Mouse (Mus musculus) olfactory bulb, adult 2 months (tissue): Measurements from ENCODE around the gene Eif3d. TPM values are rescaled to one million over a fixed set of nuclear protein-coding genes. Genes with fewer than 3 reads are reported as not detected.

Source experiments
- H3K27ac ChIP-seq: fragments of 200-500 bp; 2 replicates; pipeline ENCODE4 v1.5.1; 2012; ENCODE audit warnings: low read depth, low read length; ENCODE audit not compliant: insufficient read depth
- H3K4me1 ChIP-seq: fragments of 200-500 bp; 2 replicates; pipeline ENCODE4 v1.6.1; 2012; ENCODE audit warnings: low read length; ENCODE audit not compliant: control insufficient read depth, insufficient read depth
- H3K4me3 ChIP-seq: fragments of 200-500 bp; 2 replicates; pipeline ENCODE4 v1.5.1; 2012; ENCODE audit warnings: mild to moderate bottlenecking, low read depth, low read length, moderate library complexity; ENCODE audit not compliant: insufficient read depth
- CTCF ChIP-seq: fragments of 200-500 bp; IDR thresholded peaks from 2 replicates; pipeline ENCODE4 v1.5.1; 2012; ENCODE audit warnings: low read depth, mild to moderate bottlenecking, low read length, moderate library complexity; ENCODE audit not compliant: insufficient read depth
- POLR2A ChIP-seq: fragments of 200-500 bp; IDR thresholded peaks from 2 replicates; pipeline ENCODE4 v1.6.1; 2012; ENCODE audit warnings: mild to moderate bottlenecking, low read depth, low read length, moderate library complexity; ENCODE audit not compliant: insufficient read depth
- WGBS: fragments of 180-500 bp; shearing (Covaris S2); methylation state at CpG from one replicate; pipeline ENCODE4 v1.1.7; 2018; 5-methylcytosine and 5-hydroxymethylcytosine counted together
- polyA plus RNA-seq: library from polyadenylated mRNA; stranded (reverse); fragments of >200 nt; gene quantifications from 2 replicates; pipeline ENCODE4 v1.2.4, GENCODE M21; 2012; ENCODE audit warnings: low replicate concordance; ENCODE audit not compliant: missing spikeins, insufficient read depth, insufficient read length

Gene Eif3d
- polyA plus RNA-seq, 1 experiment, result not detected

DNA sequence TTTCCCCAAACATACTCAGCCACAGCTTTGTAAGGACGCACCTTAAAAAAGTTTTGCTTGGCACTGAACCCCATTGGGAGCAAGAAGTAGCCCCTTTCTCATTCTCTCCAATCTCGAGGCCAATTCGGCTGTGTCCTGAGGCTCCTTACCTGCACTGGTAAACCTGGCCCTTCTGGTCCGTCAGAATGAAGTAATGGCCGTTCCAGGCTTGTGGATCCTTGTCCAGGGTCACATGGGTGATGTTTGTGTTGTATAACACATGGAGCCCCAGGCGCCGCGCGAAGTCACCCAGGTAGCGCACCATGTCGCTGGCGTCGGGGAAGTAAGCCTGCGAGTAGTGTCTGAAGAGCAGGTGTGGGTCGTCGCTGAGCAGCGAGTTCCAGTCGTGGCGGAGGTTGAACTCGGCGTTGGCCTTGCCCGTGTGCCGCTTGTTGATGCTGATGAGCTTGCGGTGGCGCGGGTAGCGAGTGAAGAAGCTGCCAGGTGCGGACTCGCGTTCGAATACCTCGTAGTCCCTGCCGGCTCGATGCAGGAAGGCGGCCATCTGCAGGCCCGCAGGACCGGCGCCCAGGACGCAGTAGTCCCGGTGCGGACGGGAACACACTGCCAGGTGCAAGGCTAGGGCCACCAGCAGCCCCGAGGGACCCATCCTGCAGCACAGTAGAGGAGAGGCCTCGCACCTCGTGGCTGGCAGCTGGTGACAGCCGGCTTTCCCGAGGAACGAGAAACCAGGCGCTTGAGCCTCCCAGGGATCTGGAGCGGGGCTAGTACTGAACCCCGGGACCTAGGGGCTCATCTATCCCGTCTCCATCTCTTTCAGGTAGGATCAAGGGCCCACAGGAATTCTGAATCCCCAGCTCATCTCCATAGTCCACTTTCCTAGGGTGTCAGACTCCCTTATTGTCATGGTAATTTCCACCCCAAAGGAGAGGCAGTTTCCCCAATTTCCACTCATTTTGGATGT is 14.9 kb downstream of the Eif3d start:
- TF ChIP-seq POLR2A (no peak), CTCF (no peak)
- Histone ChIP-seq H3K27ac (no peak overlapping the region), H3K4me1 (peaks cover 8% of the 10 kb centered on the region), H3K4me3 (peak overlapping the region; percentile 59)
- 11% methylated on average over 52 of the region's 52 CpGs for WGBS

DNA sequence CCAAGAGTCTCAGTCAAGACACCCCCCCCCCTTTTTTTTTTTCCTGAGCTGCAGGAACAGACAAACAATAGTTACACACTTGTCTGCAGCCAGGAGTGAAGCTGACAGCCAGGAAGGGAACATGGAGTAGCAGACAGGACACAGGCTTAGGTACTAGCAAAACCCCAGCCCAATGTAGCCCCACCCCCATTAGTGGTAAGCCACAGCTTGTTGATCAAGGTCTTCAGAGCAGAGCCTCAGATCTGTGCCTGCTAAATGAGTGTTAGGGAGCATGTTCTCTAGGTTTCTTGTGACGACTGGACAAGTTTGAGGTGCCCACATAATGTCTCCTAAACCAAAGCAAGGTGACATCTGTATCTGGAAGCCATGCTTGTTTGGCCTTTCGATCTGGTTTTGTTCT is 16.3 kb downstream of the Eif3d start:
- Histone ChIP-seq H3K27ac (no peak overlapping the region), H3K4me1 (peaks cover 8% of the 10 kb centered on the region), H3K4me3 (no peak overlapping the region)
- TF ChIP-seq POLR2A, result no peak
- TF ChIP-seq CTCF, result no peak
- WGBS, result 88% methylated on average over 2 of the region's 2 CpGs

GRCm38 (mm10) chr15:77952921-77953320 is 17.7 kb downstream of the Eif3d start:
- 89% methylated on average over 3 of the region's 3 CpGs for WGBS
- Histone ChIP-seq H3K4me3 (no peak overlapping the region), H3K4me1 (peaks cover 8% of the 10 kb centered on the region), H3K27ac (no peak overlapping the region)
- TF ChIP-seq POLR2A, result no peak
- no peak for TF ChIP-seq CTCF

DNA sequence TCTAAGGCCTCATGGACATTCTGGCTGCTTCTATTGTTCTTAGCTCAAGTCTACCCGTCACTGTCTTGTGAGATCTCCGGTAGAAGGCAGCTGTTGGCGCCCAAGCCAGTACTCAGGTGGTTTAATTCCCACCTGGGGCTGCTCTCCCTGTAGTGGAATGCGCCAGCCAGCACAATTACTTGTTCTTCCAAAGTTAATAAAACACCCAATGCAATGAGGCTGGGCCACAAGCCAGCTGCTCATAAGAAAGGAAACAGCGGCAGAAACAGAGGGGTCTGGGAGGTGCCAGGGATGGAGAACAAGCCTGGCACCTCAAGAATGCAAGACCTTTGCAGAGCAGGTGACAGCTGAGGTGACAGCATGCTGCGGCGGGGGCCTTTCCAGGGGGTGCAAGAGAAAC is 21.6 kb downstream of the Eif3d start:
- TF ChIP-seq POLR2A (no peak), CTCF (no peak)
- 81% methylated on average over 7 of the region's 7 CpGs for WGBS
- H3K4me1 ChIP-seq, result no peaks in the 10 kb centered on the region
- H3K4me3 ChIP-seq, result no peak overlapping the region
- no peak overlapping the region for H3K27ac ChIP-seq

- Histone ChIP-seq H3K4me3 (no peak overlapping the region), H3K27ac (no peak overlapping the region), H3K4me1 (0 out of 2 replicates have a peak, but pooled peaks cover 2% of the 10 kb centered on the region)
- WGBS, result 90% methylated on average over 4 of the region's 4 CpGs
- TF ChIP-seq CTCF (no peak), POLR2A (no peak)
Observed at GRCm38 (mm10) chr15:77945711-77946110, 24.9 kb downstream of the Eif3d start.

DNA sequence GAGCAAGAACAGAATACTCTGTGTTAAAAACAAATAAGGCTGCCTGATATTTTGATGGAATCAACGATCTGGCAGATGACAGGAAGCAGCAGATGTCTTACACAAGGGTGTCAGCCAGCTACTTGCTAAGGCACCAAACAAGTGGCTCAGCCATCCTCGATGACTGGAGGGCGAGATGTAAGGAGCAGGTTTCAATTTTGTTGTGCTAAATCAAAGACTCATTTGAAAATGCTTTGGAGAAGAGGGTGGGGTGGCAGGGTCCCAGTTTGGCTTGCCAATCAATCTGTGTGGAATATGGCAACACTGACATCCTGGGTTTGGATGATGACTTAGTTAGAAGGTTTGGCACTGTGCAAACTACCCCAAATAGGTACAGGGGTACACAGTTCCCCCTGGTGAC is 29.1 kb downstream of the Eif3d start:
- 89% methylated on average over 3 of the region's 3 CpGs for WGBS
- Histone ChIP-seq H3K27ac (no peak overlapping the region), H3K4me1 (0 out of 2 replicates have a peak, but pooled peaks cover 2% of the 10 kb centered on the region), H3K4me3 (no peak overlapping the region)
- TF ChIP-seq POLR2A (no peak), CTCF (no peak)

DNA sequence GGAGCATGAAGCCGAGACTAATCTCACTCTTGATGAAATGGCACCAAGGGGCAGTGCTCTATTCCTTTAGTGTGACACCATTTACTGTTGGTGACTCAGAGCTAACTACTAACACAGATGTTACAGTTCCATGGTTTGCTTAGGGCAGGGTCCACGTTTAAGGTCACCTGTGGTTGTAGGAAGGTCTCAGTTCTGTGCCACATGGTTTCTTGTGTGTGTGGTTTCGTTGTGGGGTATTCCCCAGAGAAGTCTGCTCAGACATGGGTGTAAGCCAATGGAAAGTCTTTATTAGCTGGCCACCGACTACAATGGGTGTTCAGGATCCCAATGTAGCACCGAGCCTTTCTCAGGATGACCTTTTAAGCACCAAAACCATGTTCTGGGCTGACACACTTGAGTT is 32.1 kb downstream of the Eif3d start:
- Histone ChIP-seq H3K4me1 (peaks cover 10% of the 10 kb centered on the region), H3K27ac (no peak overlapping the region), H3K4me3 (no peak overlapping the region)
- 76% methylated on average over 5 of the region's 5 CpGs for WGBS
- TF ChIP-seq CTCF (no peak), POLR2A (no peak)

DNA sequence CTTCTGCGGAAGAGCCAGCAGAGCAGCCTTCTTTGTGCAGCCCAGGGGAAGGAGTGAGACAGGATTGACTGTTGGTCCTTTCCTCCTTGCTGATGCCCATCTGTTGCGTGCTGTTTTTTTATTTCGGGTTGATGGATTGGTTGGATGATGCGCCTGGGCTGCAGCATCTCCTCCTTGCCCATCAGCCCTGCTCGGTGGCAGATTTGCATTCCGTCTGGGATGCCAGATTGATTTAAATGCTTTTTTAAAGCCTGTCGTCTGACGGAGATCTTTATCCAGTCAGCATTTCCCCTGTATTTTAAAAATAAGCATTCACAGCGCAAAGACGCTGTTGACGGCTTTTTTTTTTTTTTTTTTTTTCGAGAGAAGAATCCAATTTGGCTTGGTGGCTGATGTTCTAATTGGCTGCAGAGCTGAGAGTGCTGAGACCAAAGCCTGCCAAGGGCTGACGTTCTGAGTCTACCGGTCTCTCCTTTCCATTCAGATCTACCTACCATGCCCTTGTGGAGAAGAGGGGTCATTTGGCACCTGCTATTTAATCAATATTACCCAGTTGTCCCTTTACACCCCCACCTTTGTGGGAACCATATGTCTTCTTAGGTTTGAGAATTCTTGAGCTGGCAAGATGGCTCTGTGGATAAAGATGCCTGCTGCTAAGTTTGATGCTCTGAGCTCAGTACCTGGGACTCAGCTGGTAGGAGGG is 34.8 kb downstream of the Eif3d start:
- no peak overlapping the region for H3K4me3 ChIP-seq
- 47% methylated on average over 14 of the region's 14 CpGs for WGBS

GRCm38 (mm10) chr15:77934968-77935367 is 35.6 kb downstream of the Eif3d start:
- TF ChIP-seq CTCF, result no peak
- TF ChIP-seq POLR2A, result no peak
- Histone ChIP-seq H3K4me1 (peaks cover 8% of the 10 kb centered on the region), H3K27ac (no peak overlapping the region), H3K4me3 (no peak overlapping the region)
- WGBS, result 81% methylated on average over 5 of the region's 5 CpGs

More for the DNA sequence above, 34.8 kb downstream of the Eif3d start:
- no peak overlapping the region for H3K27ac ChIP-seq
- no peak for TF ChIP-seq POLR2A
- TF ChIP-seq CTCF, result no peak
- peaks cover 8% of the 10 kb centered on the region for H3K4me1 ChIP-seq
